Mouse (Mus musculus) neural tube, embryonic 11.5 days (tissue): ENCODE results near the gene Adssl1. TPM values are rescaled to one million over a fixed set of nuclear protein-coding genes. Genes with fewer than 3 reads are reported as not detected.
A peak's percentile ranks its signal among the peaks of the same experiment; 100 is the strongest.

Experiments
- ATAC-seq: fragments of 200-750 bp; cut with Nextera tagmentation; 2 replicates; pipeline ENCODE4 v1.8.0; 2017; ENCODE audit warnings: moderate number of reproducible peaks, mild to moderate bottlenecking, moderate TSS enrichment, moderate library complexity; ENCODE audit not compliant: insufficient read depth, low FRiP score, low TSS enrichment
- DNase-seq: peaks from one replicate; pipeline ENCODE4 v3.0.0-alpha.2; 2015; ENCODE audit warnings: low spot score
- H3K27ac ChIP-seq: fragments of 300-500 bp; sonication (generic); 2 replicates; pipeline ENCODE4 v1.5.1; 2014; ENCODE audit warnings: low read depth, mild to moderate bottlenecking, low read length
- H3K27me3 ChIP-seq: fragments of 300-500 bp; sonication (generic); 2 replicates; pipeline ENCODE4 v1.6.1; 2014; ENCODE audit warnings: mild to moderate bottlenecking, low read length, mixed read lengths; ENCODE audit not compliant: control insufficient read depth, insufficient read depth
- H3K36me3 ChIP-seq: fragments of 300-500 bp; sonication (generic); 2 replicates; pipeline ENCODE4 v1.6.1; 2014; ENCODE audit warnings: mild to moderate bottlenecking, low read length, moderate library complexity, mixed read lengths; ENCODE audit not compliant: control insufficient read depth, insufficient read depth
- H3K4me1 ChIP-seq: fragments of 300-500 bp; sonication (generic); 2 replicates; pipeline ENCODE4 v1.6.1; 2014; ENCODE audit warnings: low read length, mixed read lengths; ENCODE audit not compliant: control insufficient read depth, insufficient read depth
- H3K4me2 ChIP-seq: fragments of 300-500 bp; sonication (generic); 2 replicates; pipeline ENCODE4 v1.6.1; 2014; ENCODE audit warnings: low read depth, mild to moderate bottlenecking, moderate library complexity
- H3K4me3 ChIP-seq: fragments of 300-500 bp; sonication (generic); 2 replicates; pipeline ENCODE4 v1.5.1; 2014; ENCODE audit warnings: low read depth, low read length
- H3K9ac ChIP-seq: fragments of 300-500 bp; sonication (generic); 2 replicates; pipeline ENCODE4 v1.6.1; 2014; ENCODE audit warnings: mild to moderate bottlenecking, low read length
- H3K9me3 ChIP-seq: fragments of 300-500 bp; sonication (generic); 2 replicates; pipeline ENCODE4 v1.6.1; 2016; ENCODE audit warnings: low read length; ENCODE audit not compliant: control insufficient read depth
- WGBS: fragments of 180-500 bp; shearing (Covaris S2); extraction: QIAGEN DNeasy Blood & Tissue Kit; methylation state at CpG from one replicate; pipeline ENCODE4 v1.1.7; 2014; 5-methylcytosine and 5-hydroxymethylcytosine counted together
- polyA plus RNA-seq: library from polyadenylated mRNA; unstranded; fragments of >200 nt; fragmentation: Nextera tagmentation; extraction: Ambion mirVana; gene quantifications from 2 replicates; pipeline ENCODE4 v1.2.1, GENCODE M21; 2014

Adssl1 gene
- polyA plus RNA-seq, 1 experiment from 2014 or later, result 4.6 TPM

- no peak overlapping the region for H3K4me3 ChIP-seq
- H3K36me3 ChIP-seq, result peaks cover 20% of the 10 kb centered on the region
- no peak for ATAC-seq
- DNase-seq, result no peak
- H3K27me3 ChIP-seq, result no peaks in the 10 kb centered on the region
- H3K9ac ChIP-seq, result peak overlapping the region; percentile 10; the same call in 1 of the 2 replicates
- WGBS, result 53% methylated on average over 9 of the region's 9 CpGs
- H3K9me3 ChIP-seq, result no peaks in the 10 kb centered on the region
- no peak overlapping the region for H3K4me2 ChIP-seq
- H3K4me1 ChIP-seq, result peaks cover 37% of the 10 kb centered on the region
- no peak overlapping the region for H3K27ac ChIP-seq
Observed at GRCm38 (mm10) chr12:112670718-112671393, 51.0 kb downstream of the Adssl1 start.

GRCm38 (mm10) chr12:112671891-112672290 is 52.0 kb downstream of the Adssl1 start:
- peaks cover 20% of the 10 kb centered on the region for H3K36me3 ChIP-seq
- H3K4me3 ChIP-seq, result no peak overlapping the region; the same call in 1 of the 2 replicates
- no peaks in the 10 kb centered on the region for H3K27me3 ChIP-seq
- H3K4me2 ChIP-seq, result peak overlapping the region; percentile 96
- H3K4me1 ChIP-seq, result peaks cover 31% of the 10 kb centered on the region
- no peak overlapping the region for H3K27ac ChIP-seq
- peak overlapping the region; percentile 99 for H3K9ac ChIP-seq
- peak; percentile 48 for DNase-seq
- no peak for ATAC-seq
- 84% methylated on average over 7 of the region's 7 CpGs for WGBS
- no peaks in the 10 kb centered on the region for H3K9me3 ChIP-seq

GRCm38 (mm10) chr12:112672744-112673575 is 53.1 kb downstream of the Adssl1 start:
- Histone ChIP-seq H3K27me3 (no peaks in the 10 kb centered on the region), H3K4me2 (peak overlapping the region; percentile 96), H3K9ac (peak overlapping the region; percentile 99), H3K4me3 (peak overlapping the region; percentile 97), H3K27ac (peak overlapping the region; percentile 92), H3K4me1 (peaks cover 31% of the 10 kb centered on the region), H3K36me3 (peaks cover 17% of the 10 kb centered on the region), H3K9me3 (no peaks in the 10 kb centered on the region)
- peak; percentile 25 for ATAC-seq
- peak; percentile 69 for DNase-seq
- WGBS, result 9% methylated on average over 21 of the region's 21 CpGs

GRCm38 (mm10) chr12:112673576-112674091 is 53.8 kb downstream of the Adssl1 start:
- Histone ChIP-seq H3K4me1 (peaks cover 33% of the 10 kb centered on the region), H3K9me3 (no peaks in the 10 kb centered on the region), H3K27ac (peak overlapping the region; percentile 92), H3K9ac (peak overlapping the region; percentile 99), H3K27me3 (no peaks in the 10 kb centered on the region), H3K4me3 (peak overlapping the region; percentile 97), H3K36me3 (peaks cover 15% of the 10 kb centered on the region), H3K4me2 (peak overlapping the region; percentile 96)
- ATAC-seq (peak; percentile 13; the same call in 1 of the 2 replicates), DNase-seq (peak; percentile 46)
- under 1% methylated on average over 25 of the region's 68 CpGs for WGBS

- ATAC-seq, result no peak
Observed at GRCm38 (mm10) chr12:112674132-112675011, 54.5 kb downstream of the Adssl1 start, which contains the start of gene Akt1. Akt1 (minus strand) TSS chr12:112674884.

GRCm38 (mm10) chr12:112675245-112676035 is 55.6 kb downstream of the Adssl1 start:
- Histone ChIP-seq H3K36me3 (peaks cover 7% of the 10 kb centered on the region), H3K4me1 (peaks cover 34% of the 10 kb centered on the region), H3K4me2 (peak overlapping the region; percentile 96), H3K27ac (peak overlapping the region; percentile 47), H3K9ac (peak overlapping the region; percentile 99), H3K27me3 (peaks cover 15% of the 10 kb centered on the region), H3K4me3 (peak overlapping the region; percentile 97), H3K9me3 (no peaks in the 10 kb centered on the region)
- ATAC-seq (peak; percentile 8; the same call in 1 of the 2 replicates), DNase-seq (peak; percentile 87)
- 16% methylated on average over 18 of the region's 18 CpGs for WGBS

More at GRCm38 (mm10) chr12:112674132-112675011, 54.5 kb downstream of the Adssl1 start, which contains the start of gene Akt1:
- peaks cover 33% of the 10 kb centered on the region for H3K4me1 ChIP-seq
- H3K4me3 ChIP-seq, result peak within 1 kb of the TSS; percentile 97
- peak within 1 kb of the TSS; percentile 92 for H3K27ac ChIP-seq
- WGBS, result under 1% methylated on average over 40 of the region's 70 CpGs
- peak; percentile 64 for DNase-seq
- peaks cover 4% of the 10 kb centered on the region; the same call in 1 of the 2 replicates for H3K27me3 ChIP-seq
- H3K9ac ChIP-seq, result peak within 1 kb of the TSS; percentile 99
- peaks cover 15% of the 10 kb centered on the region for H3K36me3 ChIP-seq
- no peaks in the 10 kb centered on the region for H3K9me3 ChIP-seq
- H3K4me2 ChIP-seq, result peak within 1 kb of the TSS; percentile 96

GRCm38 (mm10) chr12:112677076-112677475 is 57.2 kb downstream of the Adssl1 start:
- no peaks in the 10 kb centered on the region for H3K36me3 ChIP-seq
- no peak overlapping the region for H3K4me3 ChIP-seq
- no peak for DNase-seq
- H3K27ac ChIP-seq, result no peak overlapping the region
- 59% methylated on average over 5 of the region's 5 CpGs for WGBS
- no peak overlapping the region for H3K4me2 ChIP-seq
- no peak for ATAC-seq
- H3K9me3 ChIP-seq, result no peaks in the 10 kb centered on the region
- H3K27me3 ChIP-seq, result peaks cover 22% of the 10 kb centered on the region
- no peak overlapping the region for H3K9ac ChIP-seq
- peaks cover 19% of the 10 kb centered on the region for H3K4me1 ChIP-seq
